Mouse (Mus musculus) thymus, adult 2 months (tissue): ENCODE data around the gene 1700092M07Rik. TPM values are rescaled to one million over a fixed set of nuclear protein-coding genes. Genes with fewer than 3 reads are reported as not detected.
"Not testable (repeated sequence)": the region's sequence is repeated elsewhere in the genome, so short reads cannot be mapped to it uniquely, and the experiment has no call there.

Experiments
- DNase-seq: peaks from one replicate; pipeline ENCODE4 v3.0.0; 2021
- H3K27ac ChIP-seq: fragments of 200-500 bp; 2 replicates; pipeline ENCODE4 v1.5.1; 2012; ENCODE audit warnings: low read length, control low read depth; ENCODE audit not compliant: control insufficient read depth, insufficient read depth
- H3K27me3 ChIP-seq: fragments of 200-500 bp; 2 replicates; pipeline ENCODE4 v1.6.1; 2012; ENCODE audit warnings: mild to moderate bottlenecking, low read length, moderate library complexity, mixed read lengths; ENCODE audit not compliant: control insufficient read depth, insufficient read depth
- H3K36me3 ChIP-seq: fragments of 200-500 bp; 2 replicates; pipeline ENCODE4 v1.6.1; 2012; ENCODE audit warnings: mild to moderate bottlenecking, low read length, moderate library complexity; ENCODE audit not compliant: control insufficient read depth, insufficient read depth
- H3K4me1 ChIP-seq: fragments of 200-500 bp; replicated peaks from 2 replicates; pipeline ENCODE4 v1.6.1; 2012; ENCODE audit warnings: low read length; ENCODE audit not compliant: control insufficient read depth, insufficient read depth
- H3K4me3 ChIP-seq: fragments of 200-500 bp; 2 replicates; pipeline ENCODE4 v1.5.1; 2012; ENCODE audit warnings: mild to moderate bottlenecking, low read length, control low read depth, moderate library complexity; ENCODE audit not compliant: control insufficient read depth, insufficient read depth
- CTCF ChIP-seq: fragments of 200-500 bp; IDR thresholded peaks from 2 replicates; pipeline ENCODE4 v1.5.1; 2012; ENCODE audit warnings: mild to moderate bottlenecking, control low read depth, low read length, moderate library complexity, borderline replicate concordance; ENCODE audit not compliant: control insufficient read depth, poor library complexity, insufficient read depth; ENCODE audit errors: extremely low read depth
- POLR2A ChIP-seq: fragments of 200-500 bp; IDR thresholded peaks from 2 replicates; pipeline ENCODE4 v1.6.1; 2012; ENCODE audit warnings: mild to moderate bottlenecking, low read length, control low read depth, moderate library complexity; ENCODE audit not compliant: control insufficient read depth, poor library complexity, insufficient read depth; ENCODE audit errors: extremely low read depth
- WGBS: fragments of 180-500 bp; shearing (Covaris S2); methylation state at CpG from one replicate; pipeline ENCODE4 v1.1.7; 2018; 5-methylcytosine and 5-hydroxymethylcytosine counted together
- polyA plus RNA-seq: library from polyadenylated mRNA; depleted of rRNA; stranded (reverse); fragments of >200 nt; gene quantifications from 2 replicates; pipeline ENCODE4 v1.2.3, GENCODE M21; 2012

1700092M07Rik gene
- polyA plus RNA-seq, 1 experiment: not detected

GRCm38 (mm10) chr19:8722907-8723573 is 17.5 kb upstream of the 1700092M07Rik start, which contains the start of gene Slc3a2:
Gene Slc3a2, minus strand, starts transcription at chr19:8723369.
- TF ChIP-seq CTCF (peak; percentile 41; the same call in 1 of the 2 replicates), POLR2A (peak; percentile 83)
- Histone ChIP-seq H3K36me3 (peaks cover 24% of the 10 kb centered on the region), H3K27ac (peak within 1 kb of the TSS; percentile 75), H3K4me1 (peaks cover 3% of the 10 kb centered on the region; the same call in 1 of the 2 replicates), H3K27me3 (no peaks in the 10 kb centered on the region), H3K4me3 (peak within 1 kb of the TSS; percentile 73)
- WGBS: under 1% methylated on average over 50 of the region's 50 CpGs
- peak; percentile 95 for DNase-seq

- DNase-seq: no peak
- TF ChIP-seq CTCF: no peak
- no peak for TF ChIP-seq POLR2A
Observed at GRCm38 (mm10) chr19:8723574-8724346, 16.8 kb upstream of the 1700092M07Rik start.

GRCm38 (mm10) chr19:8724392-8724791 is 16.1 kb upstream of the 1700092M07Rik start:
- no peak overlapping the region for H3K4me3 ChIP-seq
- TF ChIP-seq CTCF: no peak
- no peak for TF ChIP-seq POLR2A
- H3K36me3 ChIP-seq: peaks cover 24% of the 10 kb centered on the region
- WGBS: 5% methylated on average over 2 of the region's 2 CpGs
- no peaks in the 10 kb centered on the region for H3K27me3 ChIP-seq
- no peak for DNase-seq
- peaks cover 3% of the 10 kb centered on the region; the same call in 1 of the 2 replicates for H3K4me1 ChIP-seq
- no peak overlapping the region for H3K27ac ChIP-seq

More at GRCm38 (mm10) chr19:8723574-8724346, 16.8 kb upstream of the 1700092M07Rik start:
- Histone ChIP-seq H3K4me3 (peak overlapping the region; percentile 56), H3K27ac (peak overlapping the region; percentile 55), H3K36me3 (peaks cover 24% of the 10 kb centered on the region), H3K27me3 (no peaks in the 10 kb centered on the region), H3K4me1 (peaks cover 3% of the 10 kb centered on the region; the same call in 1 of the 2 replicates)
- WGBS: under 1% methylated on average over 20 of the region's 20 CpGs

- Histone ChIP-seq H3K27me3 (no peaks in the 10 kb centered on the region), H3K4me1 (peaks cover 3% of the 10 kb centered on the region; the same call in 1 of the 2 replicates), H3K27ac (no peak overlapping the region), H3K36me3 (peaks cover 24% of the 10 kb centered on the region), H3K4me3 (no peak overlapping the region)
- no peak for TF ChIP-seq CTCF
- no peak for TF ChIP-seq POLR2A
- no peak for DNase-seq
- WGBS: 77% methylated on average over 4 of the region's 4 CpGs
Observed at GRCm38 (mm10) chr19:8725081-8725613, 15.4 kb upstream of the 1700092M07Rik start.

GRCm38 (mm10) chr19:8726609-8727390 is 13.7 kb upstream of the 1700092M07Rik start:
- H3K4me3 ChIP-seq: no peak overlapping the region
- TF ChIP-seq POLR2A: no peak
- TF ChIP-seq CTCF: no peak
- 87% methylated on average over 3 of the region's 3 CpGs for WGBS
- no peaks in the 10 kb centered on the region for H3K27me3 ChIP-seq
- H3K4me1 ChIP-seq: peaks cover 3% of the 10 kb centered on the region; the same call in 1 of the 2 replicates
- no peak overlapping the region for H3K27ac ChIP-seq
- no peak for DNase-seq
- H3K36me3 ChIP-seq: peaks cover 24% of the 10 kb centered on the region

GRCm38 (mm10) chr19:8727495-8728114 is 12.9 kb upstream of the 1700092M07Rik start:
- H3K27me3 ChIP-seq: no peaks in the 10 kb centered on the region
- no peak overlapping the region for H3K4me3 ChIP-seq
- peaks cover 24% of the 10 kb centered on the region for H3K36me3 ChIP-seq
- WGBS: 60% methylated on average over 5 of the region's 5 CpGs
- H3K27ac ChIP-seq: no peak overlapping the region
- no peaks in the 10 kb centered on the region for H3K4me1 ChIP-seq
- no peak for DNase-seq
- TF ChIP-seq POLR2A: no peak
- TF ChIP-seq CTCF: no peak

DNA sequence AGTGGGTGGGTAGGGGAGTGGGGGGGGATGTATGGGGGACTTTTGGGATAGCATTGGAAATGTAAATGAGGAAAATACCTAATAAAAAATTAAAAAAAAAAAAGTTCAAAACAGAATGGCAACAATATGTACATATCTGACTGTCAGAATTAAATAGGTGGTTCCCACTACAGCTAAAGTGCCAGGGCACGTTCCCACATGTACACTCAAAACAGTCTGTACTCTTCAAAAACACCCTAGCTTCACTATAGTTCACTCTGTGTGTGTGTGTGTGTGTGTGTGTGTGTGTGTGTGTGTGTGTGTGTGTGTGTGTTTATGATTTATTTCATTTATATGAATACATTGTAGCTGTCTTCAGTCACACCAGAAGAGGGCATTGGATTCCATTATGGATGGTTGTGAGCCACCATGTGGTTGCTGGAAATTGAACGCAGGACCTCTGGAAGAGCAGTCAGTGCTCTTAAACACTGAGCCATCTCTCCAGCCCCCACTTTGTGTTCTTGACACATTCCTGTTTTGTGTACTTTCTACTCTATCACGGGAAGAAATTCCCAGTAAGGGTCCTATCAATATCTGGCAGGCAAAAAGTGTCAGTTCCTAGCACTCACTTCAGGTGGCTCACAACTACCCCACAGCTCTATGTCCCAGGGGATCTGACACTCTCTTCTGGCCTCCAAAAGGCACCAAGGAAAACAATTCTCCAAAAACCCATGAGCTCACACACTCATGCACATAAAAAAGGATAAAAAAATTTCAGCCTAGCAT is 12.0 kb upstream of the 1700092M07Rik start:
- not testable (repeated sequence) for DNase-seq, H3K27me3 ChIP-seq, H3K4me3 ChIP-seq, H3K4me1 ChIP-seq, H3K27ac ChIP-seq
- peaks cover 24% of the 10 kb centered on the region for H3K36me3 ChIP-seq
- WGBS: 74% methylated on average over 3 of the region's 3 CpGs
